Mouse (Mus musculus) layer of hippocampus, postnatal 14 days (tissue): ENCODE measurements at regions not wholly inside any gene's neighbourhood (a gene's known extent, or its start where the extent isn't known, plus 50 kb on each side); places are given as distances from the start of the nearest gene placed in this dataset.

ENCODE experiments used
- DNase-seq, 2 experiments: peaks; one replicate each; pipeline ENCODE4 v3.0.0; 2021 to 2022; ENCODE audit warnings: low spot score in 2 of 2, mixed read lengths in 1 of 2

DNA sequence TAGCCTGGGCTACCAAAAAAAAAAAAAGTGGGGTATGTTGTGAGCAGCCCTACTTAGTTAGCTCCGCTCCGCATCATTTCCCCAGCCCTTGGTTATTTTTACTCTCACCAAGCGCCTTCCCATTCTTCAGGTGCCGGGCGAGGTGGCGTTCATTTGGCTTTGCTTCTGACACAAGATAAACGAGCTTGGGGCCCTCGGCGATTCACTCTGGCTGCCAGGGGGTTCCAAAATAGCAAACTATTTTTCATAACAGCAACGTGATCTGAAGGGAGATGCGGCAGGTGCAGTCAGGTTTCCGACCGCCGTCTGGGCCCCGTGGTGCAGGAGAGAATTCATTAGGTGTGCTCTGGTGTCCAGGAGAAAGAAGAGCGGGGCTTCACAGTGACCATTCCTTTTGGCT lies 403.6 kb upstream of the Rora start:
- no peak for DNase-seq

DNA sequence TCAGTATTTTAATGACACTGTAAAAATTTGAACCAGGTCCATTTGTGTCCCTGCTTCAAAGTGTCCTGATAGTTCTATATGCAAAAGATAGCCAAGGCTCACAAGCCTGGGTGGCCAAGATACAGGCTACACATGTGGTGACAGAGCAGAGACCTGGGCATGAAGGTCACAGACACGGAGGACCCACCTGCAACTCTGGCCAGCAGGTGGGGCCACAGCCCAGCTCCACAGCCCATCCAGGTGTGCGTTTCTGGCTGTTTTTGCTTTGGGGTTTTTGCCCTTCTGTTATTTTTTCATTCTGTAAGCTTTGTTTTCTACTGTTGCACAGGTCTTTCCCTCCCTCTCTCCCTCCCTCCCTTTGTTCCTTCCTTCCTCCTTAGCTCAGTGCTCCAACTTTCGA lies 399.4 kb upstream of the Rora start:
- DNase-seq, result no peak

DNA sequence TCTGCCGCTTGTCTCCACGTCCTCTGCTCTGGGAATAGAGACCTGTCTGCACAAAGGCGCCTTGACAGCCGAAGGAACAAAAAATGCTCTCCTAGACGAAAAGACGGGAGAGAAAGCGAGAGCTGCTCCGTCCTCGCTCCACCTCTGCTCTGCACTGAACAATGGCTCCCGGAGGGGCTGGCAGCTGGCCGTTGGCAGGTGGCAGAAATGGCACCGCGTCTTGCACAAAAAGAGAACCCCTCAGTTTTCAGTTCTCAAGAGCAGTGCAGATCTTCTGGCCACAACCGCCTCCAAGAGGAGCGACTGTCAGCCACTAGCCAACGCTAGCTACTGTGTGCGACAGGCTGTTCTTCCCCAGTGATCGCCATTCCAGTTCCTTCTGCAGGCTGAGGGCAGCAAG lies 385.0 kb upstream of the Rora start:
- DNase-seq, result peak; percentile 21 to 30

DNA sequence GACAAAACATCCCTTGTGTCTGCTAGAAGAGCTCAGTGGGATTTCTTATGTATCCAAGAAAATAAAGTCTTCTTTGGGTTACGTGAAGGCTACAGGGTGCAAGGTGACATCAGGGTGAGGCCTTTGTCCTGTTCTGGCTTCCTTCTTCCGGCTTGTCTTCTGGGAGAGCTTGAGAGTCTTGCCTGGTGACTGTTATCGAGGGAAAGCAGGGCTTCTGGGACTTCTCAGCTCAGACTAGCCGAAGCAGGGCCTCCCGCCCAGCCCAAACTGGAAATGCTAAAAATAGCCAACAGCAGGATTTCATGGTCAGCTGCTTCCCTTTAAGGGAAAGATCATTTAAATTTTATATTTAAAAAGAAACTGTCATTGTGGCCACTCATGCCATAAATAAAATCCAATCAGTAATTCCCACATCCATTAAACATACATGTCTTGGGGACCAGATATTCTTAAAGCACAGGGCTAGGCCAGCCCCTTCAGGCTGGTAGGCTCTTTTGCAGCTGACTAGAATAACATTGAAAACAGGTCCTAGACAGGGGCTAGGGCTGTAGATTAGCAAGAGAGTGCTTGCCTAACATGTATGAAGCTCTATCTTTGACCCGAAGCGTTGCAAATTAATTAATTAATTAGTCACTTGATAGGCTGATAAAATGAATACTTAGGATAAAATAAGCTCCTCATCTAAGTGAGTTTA lies 351.2 kb upstream of the Rora start:
- DNase-seq, result peak in 1 of 2 experiments; percentile 1

DNA sequence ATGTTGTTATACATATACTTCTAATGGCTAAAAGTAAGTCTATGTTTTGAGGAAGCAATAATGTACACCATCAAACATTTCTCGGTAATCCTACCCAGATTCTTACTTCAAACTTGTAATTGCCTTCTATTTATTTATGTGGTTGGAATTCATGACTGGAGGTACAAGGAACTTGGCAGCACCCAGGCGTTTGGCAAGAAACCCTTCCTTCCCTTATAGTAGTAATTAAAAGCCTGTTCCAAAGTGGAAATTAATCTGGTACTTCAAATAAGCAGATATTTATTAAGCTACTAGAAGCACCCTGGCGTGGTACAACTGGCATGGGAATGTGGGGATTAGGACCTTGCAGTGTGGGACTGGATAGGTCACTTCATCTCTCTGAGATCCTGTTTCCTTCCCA lies 322.9 kb upstream of the Rora start:
- DNase-seq, result no peak

DNA sequence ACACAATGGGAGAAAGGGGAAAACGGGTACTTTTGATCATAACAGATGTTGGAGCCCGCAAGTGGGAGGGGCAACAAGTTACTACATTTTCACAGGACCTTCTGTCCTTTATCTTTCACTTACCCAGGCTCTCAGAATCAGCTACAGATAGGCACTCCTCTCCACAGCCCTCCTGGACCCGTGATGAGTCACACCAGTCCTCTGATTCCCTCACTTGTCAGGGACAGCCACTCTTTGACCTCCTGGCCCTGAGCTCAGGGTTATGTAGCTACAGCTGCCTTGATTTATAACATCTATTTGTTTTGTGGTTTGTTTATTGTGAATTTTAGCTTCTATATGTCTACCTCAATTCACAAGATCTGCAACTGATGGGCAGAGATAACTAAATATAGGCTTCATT lies 312.7 kb upstream of the Rora start:
- DNase-seq, result no peak

DNA sequence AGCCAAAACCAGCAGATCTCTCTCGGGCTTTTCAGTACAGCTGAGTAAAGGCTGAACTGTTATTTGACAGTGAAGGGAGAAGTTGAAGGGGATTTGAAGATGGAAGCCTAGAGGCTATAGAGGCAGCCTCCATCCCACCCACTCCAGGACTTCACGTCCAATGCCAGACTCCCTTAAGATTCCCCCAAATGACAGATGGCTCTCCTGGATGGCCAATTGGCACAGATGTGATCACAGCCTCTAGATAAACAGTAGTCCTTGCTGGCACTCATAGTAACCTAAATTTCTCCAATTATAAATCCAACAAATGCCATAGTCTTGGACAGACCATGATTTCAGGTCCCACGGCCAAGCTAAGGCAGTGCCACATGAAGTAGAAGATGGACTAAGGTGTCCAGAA lies 312.1 kb upstream of the Rora start:
- DNase-seq, result no peak

DNA sequence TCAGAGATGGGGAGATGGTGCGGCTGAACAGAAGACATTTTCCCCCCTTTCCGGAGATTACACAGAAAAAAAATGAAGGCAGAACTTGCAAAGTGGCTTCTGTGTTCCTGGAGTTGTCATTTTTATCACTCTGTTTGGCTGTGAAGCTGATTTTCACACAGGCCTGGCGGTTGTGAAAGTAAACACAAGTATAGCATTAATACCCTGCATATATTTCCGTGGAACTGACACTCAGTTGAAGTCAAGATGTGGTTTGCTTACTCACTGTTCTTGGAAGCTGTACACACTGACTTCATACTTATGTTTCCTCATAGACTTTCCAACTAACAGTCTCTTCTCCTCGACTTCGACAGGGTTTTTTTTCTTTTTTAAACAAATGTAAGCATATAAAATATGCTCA lies 306.2 kb upstream of the Rora start:
- no peak for DNase-seq

DNA sequence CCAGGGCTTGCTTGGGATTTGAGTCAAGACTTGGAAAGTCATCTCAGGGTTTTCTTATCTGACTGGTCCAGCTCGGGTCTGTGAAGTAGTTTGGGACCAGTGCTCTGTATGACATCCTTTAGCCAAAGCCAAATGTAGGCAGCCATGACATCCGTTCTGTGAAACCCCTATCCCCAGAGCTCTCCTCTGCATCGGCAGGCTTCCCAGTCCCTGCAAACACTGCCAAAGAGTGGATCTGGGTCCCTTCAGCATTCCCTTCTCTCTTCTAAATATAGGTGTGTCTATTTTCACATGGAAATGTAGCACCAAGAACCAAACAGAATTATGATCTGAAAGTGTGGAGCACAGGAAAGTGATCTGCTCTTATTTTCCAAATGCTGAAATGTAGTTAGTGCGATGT lies 302.1 kb upstream of the Rora start:
- DNase-seq, result no peak

DNA sequence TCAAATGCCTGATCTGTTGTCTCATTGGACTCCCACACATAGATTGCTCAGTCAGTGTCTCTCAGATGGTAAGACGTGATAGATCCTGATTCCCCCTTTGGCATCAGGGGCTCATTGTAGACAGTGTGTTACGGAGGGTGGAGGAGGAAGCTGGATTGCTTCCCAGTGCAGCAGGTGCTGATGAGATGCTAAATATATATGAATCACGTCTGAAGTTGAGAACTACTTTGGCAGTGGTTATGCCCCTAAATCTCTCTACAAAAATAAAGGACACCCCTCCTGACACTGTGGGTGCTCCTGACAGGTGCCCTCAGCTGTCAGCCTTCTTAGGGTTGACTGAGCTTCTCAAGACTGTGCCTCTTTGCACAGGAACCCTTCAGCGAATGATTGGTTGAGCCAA lies 299.1 kb upstream of the Rora start:
- DNase-seq, result peak in 1 of 2 experiments; percentile 45

DNA sequence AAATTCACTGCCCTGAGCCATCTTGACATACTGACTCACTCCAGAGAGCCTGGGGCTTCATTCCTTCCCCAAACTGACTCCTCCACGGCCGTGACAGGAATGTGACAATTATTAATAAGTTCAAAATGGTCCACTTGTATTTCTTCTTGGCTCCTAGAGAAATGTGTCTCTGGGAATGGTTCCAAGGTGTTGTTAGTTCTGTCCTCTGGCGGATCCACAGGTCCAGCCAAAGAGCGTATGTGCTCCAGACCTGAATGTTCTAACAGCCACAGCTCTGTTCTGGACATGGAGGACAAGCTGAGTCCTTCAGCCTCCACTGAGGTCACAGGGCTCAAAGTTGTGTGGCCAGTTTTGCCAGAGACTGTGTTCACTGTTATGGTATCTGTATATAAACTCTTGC lies 297.5 kb upstream of the Rora start:
- no peak for DNase-seq

DNA sequence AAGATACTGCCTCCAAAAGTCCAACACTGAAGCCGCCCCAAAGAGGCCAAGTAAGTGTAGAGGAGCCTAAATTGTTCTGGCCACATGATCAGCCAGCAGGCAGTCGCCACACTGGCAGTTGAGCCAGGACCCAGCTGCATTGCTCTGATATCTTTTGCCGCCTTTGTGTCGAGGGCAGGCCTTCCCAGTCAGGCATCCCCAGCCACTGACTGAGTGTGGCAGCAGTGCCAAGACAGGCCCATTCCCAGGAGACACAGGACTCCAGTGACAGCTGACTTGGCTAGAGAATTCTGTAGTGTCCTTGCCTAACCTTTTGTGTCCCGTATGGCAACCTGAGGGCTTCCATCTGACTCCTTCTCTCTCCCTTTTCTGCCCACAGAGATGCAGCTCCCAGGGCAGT lies 296.4 kb upstream of the Rora start:
- DNase-seq, result peak; percentile 13 to 44

DNA sequence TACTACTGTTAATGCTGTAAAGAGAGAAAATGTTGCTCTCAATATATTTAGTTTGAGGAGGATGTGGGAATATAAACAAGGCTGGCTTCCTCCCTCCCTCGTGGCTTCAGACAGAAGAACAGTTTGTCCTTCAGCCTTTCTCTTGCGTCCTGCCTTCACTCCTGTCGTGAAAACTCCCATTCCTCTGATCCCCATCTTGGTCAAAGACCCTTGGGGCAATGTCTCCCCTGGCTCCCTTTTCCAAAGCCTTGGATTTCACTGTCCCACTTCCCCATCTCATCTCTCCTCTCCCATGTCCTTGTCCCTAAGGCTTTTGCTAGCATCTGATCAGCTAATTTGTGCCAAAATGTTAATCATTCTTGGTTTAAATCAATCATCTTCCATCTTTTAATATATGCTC lies 286.6 kb upstream of the Rora start:
- DNase-seq, result no peak

DNA sequence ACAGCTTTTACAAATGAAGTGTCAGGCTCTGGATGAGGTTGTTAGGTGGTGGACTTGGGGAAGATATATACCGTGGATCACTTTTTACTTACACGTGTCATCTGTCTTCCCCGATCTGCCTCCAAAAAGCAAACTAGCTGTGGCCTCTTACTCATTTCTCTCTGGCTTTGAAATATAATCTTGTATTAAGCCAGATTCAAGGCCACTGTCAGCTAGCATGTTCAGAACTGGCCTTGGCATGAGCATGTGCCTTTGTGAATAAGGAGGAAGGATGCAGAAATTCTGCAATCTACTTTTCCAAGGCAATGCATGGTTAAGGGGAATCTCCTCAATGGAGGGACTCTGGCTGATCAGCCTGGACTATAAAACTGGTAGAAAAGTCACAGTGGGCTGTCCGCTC lies 286.0 kb upstream of the Rora start:
- no peak for DNase-seq

DNA sequence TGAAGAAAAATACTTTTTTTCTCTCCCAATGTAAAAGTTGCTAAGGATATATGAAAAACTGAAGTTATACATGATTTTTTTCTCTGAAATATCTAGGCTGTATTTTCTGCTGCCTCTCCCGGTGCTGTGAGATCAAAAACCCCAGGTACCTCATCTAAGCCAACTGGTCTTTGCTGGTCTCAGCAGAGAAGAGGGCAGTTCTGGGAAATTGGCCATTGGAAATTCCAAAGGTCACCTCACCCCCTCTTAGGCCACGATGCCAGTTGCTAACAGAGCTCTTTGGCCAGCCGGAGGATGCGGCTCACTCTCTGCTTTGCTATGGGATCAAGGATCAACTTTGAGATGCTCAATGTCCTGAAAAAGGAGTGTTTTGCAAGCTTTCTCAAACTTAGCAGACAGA lies 280.9 kb upstream of the Rora start:
- no peak for DNase-seq

DNA sequence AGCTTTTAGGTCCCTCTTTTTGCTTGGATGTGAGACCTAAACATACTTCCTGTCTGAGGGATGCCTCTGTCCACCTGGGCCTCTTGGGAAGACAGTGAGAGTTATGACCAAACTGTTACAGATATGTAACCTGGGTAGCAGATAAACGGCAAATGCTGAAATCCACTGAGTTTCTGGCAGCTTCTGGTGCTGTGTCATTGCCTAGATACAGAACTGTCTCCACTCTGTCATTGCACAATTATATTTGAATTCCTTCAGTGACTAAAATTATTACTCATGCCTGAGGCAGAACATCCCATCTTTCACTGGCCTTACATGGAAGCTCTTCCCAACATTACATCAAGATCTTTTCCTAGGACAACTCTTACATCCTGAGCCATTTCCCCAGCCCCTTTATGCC lies 277.4 kb upstream of the Rora start:
- DNase-seq, result no peak

DNA sequence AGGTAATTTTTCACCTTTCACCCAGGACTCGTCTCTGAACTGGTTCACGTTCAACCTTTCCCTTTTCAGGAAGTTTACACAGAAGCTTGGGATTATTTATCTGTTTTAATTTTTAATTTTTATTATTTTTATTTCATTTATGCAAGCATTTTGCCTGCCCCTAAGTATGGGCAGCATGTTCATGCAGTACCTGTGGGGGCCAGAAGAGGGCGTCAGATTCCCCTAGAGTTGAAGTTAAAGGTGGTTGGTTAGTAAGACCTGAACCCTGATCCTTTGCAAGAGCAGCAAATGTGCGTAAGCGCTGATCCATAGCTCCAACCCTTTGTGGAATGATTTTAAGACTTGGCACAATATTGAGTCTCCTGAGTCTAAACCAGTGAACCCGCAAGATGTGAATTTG lies 271.7 kb upstream of the Rora start:
- DNase-seq, result no peak

DNA sequence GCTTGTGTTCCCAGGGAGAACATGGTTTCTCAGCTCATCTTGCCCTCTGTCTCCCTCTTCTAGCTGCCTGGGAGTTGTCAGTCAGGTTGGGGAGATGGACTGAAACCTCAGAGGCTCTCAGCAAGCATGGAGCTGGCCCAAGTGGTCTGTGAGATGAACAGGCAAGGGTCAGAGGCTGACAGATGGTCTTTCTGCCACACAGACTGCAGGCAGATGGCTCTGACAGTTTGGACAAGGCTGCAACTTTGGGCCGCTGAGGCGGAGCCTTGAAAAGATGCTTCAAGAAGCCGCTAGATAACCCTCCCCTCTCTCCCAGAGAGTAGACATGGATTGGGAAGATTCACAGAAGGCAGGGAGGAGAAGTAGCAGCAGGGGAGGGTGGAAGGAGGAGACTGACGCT lies 252.7 kb upstream of the Rora start:
- DNase-seq, result no peak

DNA sequence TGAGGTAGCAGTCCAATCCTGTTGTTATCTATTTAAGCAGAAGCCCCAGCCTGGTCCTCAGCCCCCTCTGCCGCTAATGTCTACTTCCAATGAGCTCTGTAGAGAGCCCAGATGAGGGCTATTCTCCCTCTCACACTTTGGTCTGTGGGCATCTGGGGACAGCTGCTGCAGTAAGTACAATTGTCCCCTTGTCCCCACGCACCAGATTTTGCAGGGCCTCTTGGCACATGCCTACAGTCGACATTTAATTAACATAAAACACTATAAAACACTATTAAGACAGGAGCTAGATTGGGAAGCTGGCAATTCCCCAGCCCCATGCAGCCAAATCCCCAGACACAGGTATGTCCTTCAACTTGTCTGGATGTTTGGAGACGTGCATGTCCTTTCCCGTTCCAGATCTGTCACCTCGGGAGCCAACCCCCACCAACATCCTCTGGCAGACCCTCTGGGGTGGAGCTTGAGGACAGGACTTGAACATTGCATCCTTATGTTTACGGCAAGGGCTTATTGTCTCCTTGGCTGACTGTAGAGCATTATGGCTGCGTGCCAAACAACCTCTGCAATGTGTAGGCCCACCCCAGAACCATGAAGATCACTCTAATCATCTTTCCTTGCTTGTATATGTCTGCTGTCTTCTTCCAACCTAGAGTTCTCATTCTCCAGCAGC lies 251.3 kb upstream of the Rora start:
- peak; percentile 31 to 41 for DNase-seq

DNA sequence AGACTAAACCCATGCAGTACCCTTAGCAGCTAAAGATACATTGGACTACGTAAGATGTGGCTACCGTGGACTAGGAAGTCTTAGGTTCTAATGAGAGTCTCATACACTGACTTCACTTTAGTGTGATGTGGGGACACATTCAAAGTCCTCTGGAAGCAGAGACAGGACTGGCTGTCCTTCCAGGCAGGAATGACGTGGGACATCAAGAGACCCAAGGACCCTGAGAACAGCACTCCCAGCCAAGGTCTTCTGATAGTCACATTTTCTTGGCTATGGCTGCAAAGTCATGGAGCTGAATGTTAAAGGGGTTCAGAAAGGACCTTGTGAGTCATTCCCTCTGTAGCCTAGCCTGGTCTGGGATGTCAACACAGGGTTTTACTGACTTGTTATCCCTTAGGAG lies 250.6 kb upstream of the Rora start:
- peak in 1 of 2 experiments; percentile 12 for DNase-seq

DNA sequence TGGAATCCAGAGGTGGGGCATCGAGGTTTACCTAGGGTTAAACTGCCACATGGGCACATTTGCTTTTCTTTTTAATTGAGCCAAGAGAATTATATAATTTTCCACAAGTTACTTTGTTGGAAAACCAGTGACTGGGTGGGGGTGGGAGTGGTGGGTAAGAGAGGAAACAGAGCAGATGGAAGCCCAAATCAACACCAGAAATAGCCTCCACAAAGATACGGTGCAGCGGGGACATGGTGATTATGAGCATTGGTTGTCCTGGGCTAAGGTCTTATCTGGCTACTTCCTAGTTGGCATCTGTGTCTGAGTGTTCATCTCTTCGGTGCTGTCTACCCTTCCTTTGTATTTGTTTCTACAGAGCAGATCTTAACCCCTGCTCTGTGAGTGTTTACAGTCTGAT lies 250.1 kb upstream of the Rora start:
- no peak for DNase-seq

DNA sequence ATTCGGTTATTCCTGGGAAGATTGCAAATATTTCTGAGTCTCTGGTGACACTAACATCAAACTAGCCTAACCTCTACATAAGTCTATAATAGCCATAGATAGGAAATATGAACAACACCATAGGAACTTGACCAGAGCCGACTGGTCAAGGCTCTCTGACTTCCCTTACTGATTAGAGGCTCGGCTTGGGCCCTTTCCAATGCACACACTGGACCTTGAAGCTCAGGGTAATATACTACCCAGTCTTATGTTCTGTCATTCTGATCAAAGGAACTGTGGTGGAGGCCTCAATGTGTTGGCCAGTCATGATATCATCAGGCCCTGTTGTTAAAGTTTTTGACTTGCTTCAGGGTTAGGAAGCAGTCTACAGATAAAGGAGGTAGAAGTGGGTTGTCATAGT lies 243.8 kb upstream of the Rora start:
- DNase-seq, result no peak

DNA sequence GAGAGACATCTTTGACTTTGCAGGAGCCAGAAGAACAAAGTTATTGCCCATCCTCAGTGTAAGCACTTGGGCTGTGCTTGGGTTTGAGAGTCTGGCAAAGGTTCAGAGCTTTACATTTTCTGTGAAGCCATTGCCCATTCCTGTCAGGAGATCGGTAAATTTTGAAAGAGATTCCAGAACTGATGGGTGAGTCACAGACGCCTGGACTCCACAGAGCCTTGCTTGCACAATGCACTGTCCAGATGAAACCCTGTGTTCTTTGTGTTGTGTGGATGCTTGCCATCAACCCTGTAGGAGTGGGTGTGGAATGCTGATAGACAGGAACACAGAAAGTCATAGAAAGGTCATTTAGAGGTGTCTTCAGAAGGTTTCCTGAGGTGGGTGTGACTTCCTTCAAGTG lies 227.3 kb upstream of the Rora start:
- no peak for DNase-seq
